Mouse (Mus musculus): ENCODE results near the gene Ctdsp2.

DNA sequence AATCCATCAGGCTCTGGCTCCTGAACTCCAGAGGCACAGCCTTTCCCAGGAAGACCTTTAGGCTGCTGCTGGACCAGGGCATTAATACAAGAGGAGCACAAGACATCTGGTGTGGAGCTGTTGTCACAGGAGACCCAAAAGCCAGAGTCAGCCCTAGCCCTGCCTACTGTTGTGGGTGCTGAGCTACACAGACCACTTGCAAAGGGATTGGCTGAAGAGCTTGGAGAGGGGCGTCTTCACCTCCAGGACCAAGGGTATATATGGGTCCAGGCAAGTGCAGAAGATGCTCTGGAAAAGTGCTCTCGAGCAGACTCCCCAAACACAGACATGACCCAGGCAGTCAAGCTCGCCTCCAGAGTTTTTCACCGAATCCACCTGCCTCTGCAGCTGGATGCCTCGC, 69.4 kb downstream of the Ctdsp2 start, which contains the start of gene Cyp27b1:
- TF ChIP-seq CTCF (IDR thresholded peaks at IDR 0.05; ENCODE audit: control insufficient read depth, insufficient read depth, insufficient read length) (no peak), CEBPB (IDR thresholded peaks at IDR 0.05; ENCODE audit: low read depth) (no peak), USF1 (IDR thresholded peaks at IDR 0.05; ENCODE audit: low read depth) (no peak), MAX (IDR thresholded peaks at IDR 0.05) (no peak), MYOD1 (IDR thresholded peaks at IDR 0.05; ENCODE audit: control insufficient read depth, insufficient read length, low read depth) (no peak), MYOG (IDR thresholded peaks at IDR 0.05; ENCODE audit: control insufficient read depth, extremely low read depth, insufficient read length) (no peak), FOSL1 (IDR thresholded peaks at IDR 0.05; ENCODE audit: insufficient read depth, low read length, poor library complexity, severe bottlenecking) (no peak)
